Mouse (Mus musculus): ENCODE data around the gene Ppig.

DNA sequence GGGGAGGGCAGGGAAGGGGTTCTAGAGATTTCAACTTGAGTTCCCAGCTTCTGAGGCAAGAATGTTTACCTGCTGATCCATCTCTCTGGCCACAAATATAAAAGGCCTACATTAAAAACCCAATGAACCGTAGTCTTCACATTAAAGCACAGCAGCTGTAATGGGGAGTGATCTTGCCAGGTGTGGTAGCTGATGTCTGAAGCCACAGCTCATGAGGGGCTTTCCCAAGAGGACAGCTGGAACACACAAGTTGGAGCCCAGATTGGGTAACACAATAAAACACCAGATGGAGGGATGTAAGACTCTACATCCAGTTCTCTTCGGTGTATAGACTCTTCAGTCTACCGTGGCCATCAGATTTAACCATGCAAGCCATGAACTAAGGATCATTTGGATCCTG, 37.9 kb upstream of the Ppig start:
- no peak for TF ChIP-seq CTCF (IDR thresholded peaks at IDR 0.05; ENCODE audit: control insufficient read depth, insufficient read depth, insufficient replicate concordance, low read depth, low read length)
- no peak for TF ChIP-seq POLR2A (IDR thresholded peaks at IDR 0.05; ENCODE audit: control insufficient read depth, low read depth, low read length)

All from testis, adult 2 months (tissue).